In genomic region chr6:97278014-97278787, GRCm38 (mm10) we compare ENCODE assay signal across 7 mouse cellular contexts. TPM values are rescaled to one million over a fixed set of nuclear protein-coding genes. Genes with fewer than 3 reads are reported as not detected.
DNase-seq lines count a peak whose midpoint lies in the region; ATAC-seq and TF ChIP-seq lines count a peak whose summit lies in the region.

No protein-coding gene starts in this region.

- ATAC-seq in midbrain, embryonic 12.5 days (ENCODE audit: low FRiP score, low read depth): peak; percentile 63

- H3K4me2 ChIP-seq in midbrain, embryonic 12.5 days (replicated peaks): peak overlapping the region; percentile 45

- H3K27me3 ChIP-seq in limb, embryonic 10.5 days (ENCODE audit: low read depth, poor library complexity, severe bottlenecking): no peaks in the 10 kb centered on the region
- H3K27me3 ChIP-seq in midbrain, embryonic 12.5 days: peaks cover 31% of the 10 kb centered on the region
- H3K27me3 ChIP-seq in small intestine, adult 2 months (ENCODE audit: control insufficient read depth, insufficient read depth, low read length): no peaks in the 10 kb centered on the region

- no peaks in the 10 kb centered on the region for H3K36me3 ChIP-seq in limb, embryonic 10.5 days
- H3K36me3 ChIP-seq in midbrain, embryonic 12.5 days: no peaks in the 10 kb centered on the region
- no peaks in the 10 kb centered on the region for H3K36me3 ChIP-seq in small intestine, adult 2 months (ENCODE audit: control insufficient read depth, insufficient read depth, low read length)

- WGBS in limb, embryonic 10.5 days: 3% methylated on average over 19 of the region's 19 CpGs
- WGBS in midbrain, embryonic 12.5 days: 2% methylated on average over 19 of the region's 19 CpGs
- 5% methylated on average over 19 of the region's 19 CpGs for WGBS in small intestine, adult 2 months

- no peaks in the 10 kb centered on the region for H3K9me3 ChIP-seq in limb, embryonic 10.5 days (replicated peaks)
- no peaks in the 10 kb centered on the region for H3K9me3 ChIP-seq in midbrain, embryonic 12.5 days

- H3K9ac ChIP-seq in midbrain, embryonic 12.5 days (replicated peaks): no peak overlapping the region

- TF ChIP-seq CTCF in small intestine, adult 2 months (IDR thresholded peaks at IDR 0.05; ENCODE audit: extremely low read depth, insufficient read length, insufficient replicate concordance, low read depth, low read length): peak; percentile 85; the same call in 1 of the 2 replicates

- peaks cover 33% of the 10 kb centered on the region for H3K4me1 ChIP-seq in limb, embryonic 10.5 days
- H3K4me1 ChIP-seq in midbrain, embryonic 12.5 days: peaks cover 14% of the 10 kb centered on the region
- H3K4me1 ChIP-seq in small intestine, adult 2 months (ENCODE audit: control insufficient read depth, insufficient read depth, insufficient read length, low read length): peaks cover 9% of the 10 kb centered on the region; the same call in 1 of the 2 replicates

- peak; percentile 79 for DNase-seq in adrenal gland, adult 2 months
- peak; percentile 59 for DNase-seq in embryo, embryonic 11.5 days (ENCODE audit: low read depth, low spot score)
- peak; percentile 97 for DNase-seq in heart, adult 11 months
- peak; percentile 85 for DNase-seq in kidney, adult 11 months
- peak; percentile 79 for DNase-seq in limb, embryonic 10.5 days (ENCODE audit: low spot score)

- TF ChIP-seq POLR2A in small intestine, adult 2 months (IDR thresholded peaks at IDR 0.05; ENCODE audit: low read depth, low read length): peak; percentile 28; the same call in 1 of the 2 replicates

- peak overlapping the region; percentile 45 for H3K4me3 ChIP-seq in limb, embryonic 10.5 days
- H3K4me3 ChIP-seq in midbrain, embryonic 12.5 days: no peak overlapping the region
- peak overlapping the region; percentile 63 for H3K4me3 ChIP-seq in small intestine, adult 2 months (ENCODE audit: low read depth, low read length)

- peak overlapping the region; percentile 81 for H3K27ac ChIP-seq in limb, embryonic 10.5 days
- H3K27ac ChIP-seq in midbrain, embryonic 12.5 days (replicated peaks): no peak overlapping the region
- peak overlapping the region; percentile 27 for H3K27ac ChIP-seq in small intestine, adult 2 months (ENCODE audit: insufficient read depth, low read depth, low read length)

RNA-seq across cellular contexts. Expression of gene Lmod3, which starts 25.6 kb away (rescaled TPM):
- total RNA-seq in adrenal gland, adult 2 months (2021): not detected
- polyA plus RNA-seq in adrenal gland, adult 2 months (2012; rRNA removed): not detected in 2 replicates
- polyA plus RNA-seq in limb, embryonic 10.5 days (2016; fragmentation: Nextera tagmentation; extraction: Ambion mirVana): 0.13 TPM in 1 of 2 replicates, not detected in the other
- not detected in 2 replicates for polyA plus RNA-seq in midbrain, embryonic 12.5 days (2016; fragmentation: Nextera tagmentation; extraction: Ambion mirVana)
- polyA plus RNA-seq in small intestine, adult 2 months (2012; rRNA removed): not detected in 2 replicates
